Mouse (Mus musculus) embryo, embryonic 11 days (tissue): ENCODE measurements around the gene Csmd2.
A peak's percentile ranks its signal among the peaks of the same experiment; 100 is the strongest.

ENCODE experiments used
- DNase-seq: peaks from one replicate; pipeline ENCODE4 v3.0.0-alpha.2; 2015

The Csmd2 gene

GRCm38 (mm10) chr4:128427261-128428030, 439.8 kb downstream of the Csmd2 start:
- no peak for DNase-seq

- DNase-seq: peak; percentile 36
Observed at GRCm38 (mm10) chr4:128428303-128429107, 440.8 kb downstream of the Csmd2 start.

GRCm38 (mm10) chr4:128429591-128429990, 441.9 kb downstream of the Csmd2 start:
- DNase-seq: no peak

GRCm38 (mm10) chr4:128440550-128440949, 452.9 kb downstream of the Csmd2 start:
- no peak for DNase-seq

GRCm38 (mm10) chr4:128441228-128441627, 453.6 kb downstream of the Csmd2 start:
- no peak for DNase-seq

GRCm38 (mm10) chr4:128442791-128443190, 455.1 kb downstream of the Csmd2 start:
- no peak for DNase-seq

- DNase-seq: no peak
Observed at GRCm38 (mm10) chr4:128445514-128446260, 458.0 kb downstream of the Csmd2 start.

GRCm38 (mm10) chr4:128448831-128449431, 461.3 kb downstream of the Csmd2 start:
- DNase-seq: no peak

- DNase-seq: no peak
Observed at GRCm38 (mm10) chr4:128450137-128450536, 462.5 kb downstream of the Csmd2 start.

- DNase-seq: peak; percentile 56
Observed at GRCm38 (mm10) chr4:128450974-128451373, 463.3 kb downstream of the Csmd2 start.

- no peak for DNase-seq
Observed at GRCm38 (mm10) chr4:128451383-128451794, 463.7 kb downstream of the Csmd2 start.

- DNase-seq: no peak
Observed at GRCm38 (mm10) chr4:128466708-128467107, 479.1 kb downstream of the Csmd2 start.

GRCm38 (mm10) chr4:128468040-128468439, 480.4 kb downstream of the Csmd2 start:
- no peak for DNase-seq

- no peak for DNase-seq
Observed at GRCm38 (mm10) chr4:128476249-128476648, 488.6 kb downstream of the Csmd2 start.

- DNase-seq: no peak
Observed at GRCm38 (mm10) chr4:128483891-128484290, 496.2 kb downstream of the Csmd2 start.

GRCm38 (mm10) chr4:128484679-128485078, 497.0 kb downstream of the Csmd2 start:
- no peak for DNase-seq

- no peak for DNase-seq
Observed at GRCm38 (mm10) chr4:128489521-128490100, 502.0 kb downstream of the Csmd2 start.

- DNase-seq: peak; percentile 9
Observed at GRCm38 (mm10) chr4:128492055-128492454, 504.4 kb downstream of the Csmd2 start.

- peak; percentile 7 for DNase-seq
Observed at GRCm38 (mm10) chr4:128499980-128500379, 512.3 kb downstream of the Csmd2 start.

GRCm38 (mm10) chr4:128506878-128507277, 519.2 kb downstream of the Csmd2 start:
- DNase-seq: no peak

- DNase-seq: no peak
Observed at GRCm38 (mm10) chr4:128509885-128510284, 522.2 kb downstream of the Csmd2 start.

- DNase-seq: no peak
Observed at GRCm38 (mm10) chr4:128514496-128514895, 526.8 kb downstream of the Csmd2 start.
